Mouse (Mus musculus): ENCODE data around the gene Bckdhb.

DNA sequence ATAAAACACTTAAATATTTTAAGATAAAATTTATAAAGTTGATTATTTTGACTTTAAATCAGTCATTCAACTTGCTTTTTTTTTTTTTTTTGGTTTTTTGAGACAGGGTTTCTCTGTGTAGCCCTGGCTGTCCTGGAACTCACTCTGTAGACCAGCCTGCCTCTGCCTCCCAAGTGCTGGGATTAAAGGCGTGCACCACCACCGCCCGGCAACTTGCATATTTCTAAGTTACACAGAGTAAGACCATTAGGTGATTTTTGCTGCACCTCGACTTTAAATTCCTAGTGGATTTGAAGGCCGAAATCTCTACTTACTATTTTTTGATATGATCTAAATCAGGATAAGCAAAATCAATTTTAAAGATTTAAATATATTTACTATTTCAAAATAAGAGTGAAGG is 589 bp upstream of the Bckdhb start:
- TF ChIP-seq GATA1 (IDR thresholded peaks at IDR 0.05; ENCODE audit: low read length) (no peak), TAL1 (IDR thresholded peaks at IDR 0.05; ENCODE audit: low read length) (no peak)

Measured in erythroblast, embryonic 14.5 days (primary cell).